Mouse (Mus musculus) liver, adult 2 months (tissue): ENCODE measurements at regions not wholly inside any gene's neighbourhood (a gene's known extent, or its start where the extent isn't known, plus 50 kb on each side); places are given as distances from the start of the nearest gene placed in this dataset.

Experiments used
- CTCF ChIP-seq: fragments of 200-500 bp; IDR thresholded peaks from 2 replicates; pipeline ENCODE4 v1.5.1; 2011; ENCODE audit warnings: low read depth, low read length, control low read depth
- POLR2A ChIP-seq: fragments of 200-500 bp; IDR thresholded peaks from 2 replicates; pipeline ENCODE4 v1.6.1; 2011; ENCODE audit warnings: low read length, control low read depth; ENCODE audit not compliant: insufficient read depth; ENCODE audit errors: extremely low read depth

DNA sequence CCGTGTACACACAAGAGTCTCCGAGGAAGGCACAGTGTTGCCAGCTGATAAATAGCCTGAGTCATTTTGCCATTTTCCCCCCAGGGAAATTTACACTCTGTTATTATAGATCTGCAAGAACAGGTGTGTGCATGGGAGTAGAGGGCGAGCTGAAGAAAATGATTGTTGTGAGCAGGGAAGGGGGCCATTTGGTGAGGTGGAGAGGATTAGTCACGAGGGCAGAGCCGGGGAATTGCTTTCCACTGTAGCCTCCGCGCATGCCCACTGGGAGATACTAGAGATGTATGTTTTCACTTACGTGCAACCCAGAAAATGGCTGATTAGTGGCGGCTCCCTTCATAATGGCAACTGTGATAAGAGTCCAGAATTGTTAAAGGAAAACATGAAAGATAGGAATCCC is 185.3 kb upstream of the Krr1 start:
- TF ChIP-seq CTCF (no peak), POLR2A (no peak)
